Mouse (Mus musculus) erythroblast, embryonic 14.5 days (primary cell): ENCODE data around the gene Slc37a4.

Source experiments
- GATA1 ChIP-seq: IDR thresholded peaks from 2 replicates; pipeline ENCODE4 v1.6.1; 2012; ENCODE audit warnings: low read length, inconsistent platforms, mixed read lengths
- TAL1 ChIP-seq: IDR thresholded peaks from 3 replicates; pipeline ENCODE4 v1.6.1; 2012; ENCODE audit warnings: low read length, inconsistent platforms, mixed read lengths

DNA sequence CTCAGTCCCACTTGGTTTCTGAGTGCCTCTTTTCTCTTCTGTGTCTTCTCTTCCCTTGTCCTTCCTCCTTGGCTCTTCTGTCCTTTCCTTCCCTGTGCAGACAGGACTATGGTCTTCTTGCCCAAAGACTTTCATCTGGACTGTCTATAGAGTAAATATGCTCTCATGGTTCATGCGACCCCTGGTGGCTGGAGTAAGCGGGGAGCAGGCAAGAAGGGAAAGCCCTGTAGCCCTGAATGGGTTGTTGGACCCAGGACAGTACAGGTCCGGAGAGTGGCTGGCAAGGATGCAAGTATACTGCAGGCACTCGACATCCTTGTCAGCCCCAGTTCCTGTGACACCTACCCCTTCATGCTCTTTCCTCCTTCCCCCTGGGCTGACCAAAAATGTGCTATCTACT is 5.2 kb upstream of the Slc37a4 start:
- TF ChIP-seq TAL1 = no peak
- no peak for TF ChIP-seq GATA1
